Mouse (Mus musculus): ENCODE results near the gene Gzmd.
"Not testable (repeated sequence)": the region's sequence is repeated elsewhere in the genome, so short reads cannot be mapped to it uniquely, and the experiment has no call there.

The Gzmd gene

GRCm38 (mm10) chr14:56132508-56132907, at the start of gene Gzmd:
Gene Gzmd, minus strand, starts transcription at chr14:56132608.
- not testable (repeated sequence) for DNase-seq

- peak; percentile 14 for DNase-seq
Measured at GRCm38 (mm10) chr14:56177651-56178050, 45.2 kb upstream of the Gzmd start.

GRCm38 (mm10) chr14:56174499-56174898, 42.1 kb upstream of the Gzmd start, which contains the start of gene Gzmn:
Gene Gzmn, minus strand, starts transcription at chr14:56174599.
- DNase-seq = no peak

GRCm38 (mm10) chr14:56173396-56173795, 41.0 kb upstream of the Gzmd start:
- DNase-seq = peak; percentile 13

- no peak for DNase-seq
Measured at GRCm38 (mm10) chr14:56172744-56173143, 40.3 kb upstream of the Gzmd start.

- peak; percentile 60 for DNase-seq
Measured at GRCm38 (mm10) chr14:56168009-56168408, 35.6 kb upstream of the Gzmd start.

GRCm38 (mm10) chr14:56162109-56162508, 29.7 kb upstream of the Gzmd start:
- no peak for DNase-seq

- DNase-seq = not testable (repeated sequence)
Measured at GRCm38 (mm10) chr14:56159479-56159878, 27.1 kb upstream of the Gzmd start, which contains the start of gene Gzmg. Gene Gzmg, minus strand, starts transcription at chr14:56159579.

- DNase-seq = no peak
Measured at GRCm38 (mm10) chr14:56155340-56155739, 22.9 kb upstream of the Gzmd start.

GRCm38 (mm10) chr14:56133675-56134074, 1.3 kb upstream of the Gzmd start:
- not testable (repeated sequence) for DNase-seq

GRCm38 (mm10) chr14:56128341-56128740, 4.1 kb downstream of the Gzmd start:
- DNase-seq = no peak

GRCm38 (mm10) chr14:56123516-56123915, 8.9 kb downstream of the Gzmd start:
- DNase-seq = no peak

- DNase-seq = no peak
Measured at GRCm38 (mm10) chr14:56120525-56120924, 11.9 kb downstream of the Gzmd start, which contains the start of gene Gzme. Gene Gzme, minus strand, starts transcription at chr14:56120625.

- not testable (repeated sequence) for DNase-seq
Measured at GRCm38 (mm10) chr14:56115531-56116310, 16.7 kb downstream of the Gzmd start.

GRCm38 (mm10) chr14:56105447-56106180, 26.8 kb downstream of the Gzmd start:
- DNase-seq = no peak

GRCm38 (mm10) chr14:56105016-56105415, 27.4 kb downstream of the Gzmd start:
- no peak for DNase-seq

GRCm38 (mm10) chr14:56103452-56103851, 29.0 kb downstream of the Gzmd start:
- DNase-seq = no peak

- DNase-seq = no peak
Measured at GRCm38 (mm10) chr14:56102386-56102785, 30.0 kb downstream of the Gzmd start, which contains the start of gene Ctsg. Gene Ctsg, minus strand, starts transcription at chr14:56102574.

GRCm38 (mm10) chr14:56098940-56099339, 33.5 kb downstream of the Gzmd start:
- no peak for DNase-seq

- no peak for DNase-seq
Measured at GRCm38 (mm10) chr14:56097597-56097996, 34.8 kb downstream of the Gzmd start.

GRCm38 (mm10) chr14:56093353-56093752, 39.1 kb downstream of the Gzmd start:
- DNase-seq = no peak

- no peak for DNase-seq
Measured at GRCm38 (mm10) chr14:56086711-56087110, 45.7 kb downstream of the Gzmd start.

- no peak for DNase-seq
Measured at GRCm38 (mm10) chr14:56085167-56085566, 47.2 kb downstream of the Gzmd start, which contains the start of gene Mcpt8. Gene Mcpt8, minus strand, starts transcription at chr14:56085273.

- DNase-seq = no peak
Measured at GRCm38 (mm10) chr14:56082016-56082415, 50.4 kb downstream of the Gzmd start.

All from right cerebral cortex, adult 18-20 months (tissue).